26 mouse cellular contexts compared by ENCODE assay signal in the genomic region with DNA sequence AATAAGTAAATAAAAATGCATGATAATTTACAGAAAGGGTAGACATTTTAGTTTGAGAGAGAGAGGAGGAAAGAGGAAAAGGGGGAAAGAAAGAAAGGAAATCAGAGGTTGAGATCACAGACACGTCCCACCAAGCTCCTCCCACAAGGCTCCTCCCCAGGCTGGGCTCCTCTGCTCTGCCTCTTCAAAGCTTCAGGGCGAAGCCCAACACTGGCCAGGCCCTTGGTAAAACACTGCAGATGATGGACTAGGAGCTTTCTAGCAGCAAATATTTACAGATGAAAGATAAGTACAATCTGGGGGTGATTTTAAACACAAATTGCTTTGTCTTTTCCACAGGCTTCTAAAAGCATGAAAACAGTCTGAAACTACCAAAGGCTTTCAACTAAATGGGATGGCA.
"Had no signal": no experiment of that assay in that cellular context is flagged by ENCODE, and none has a peak within 500 bp of the region (broad histone marks: within the 10 kb centered on the region; RNA-seq: fewer than 3 reads in every experiment).

No protein-coding gene starts in this region.

- H3K9me3 ChIP-seq: heart, embryonic 13.5 days; heart, embryonic 15.5 days; hindbrain, embryonic 10.5 days; hindbrain, embryonic 12.5 days; kidney, embryonic 15.5 days; limb, embryonic 10.5 days; limb, embryonic 12.5 days; liver, embryonic 13.5 days had no signal

- H3K36me3 ChIP-seq: heart, embryonic 13.5 days; heart, embryonic 15.5 days; hindbrain, embryonic 10.5 days; hindbrain, embryonic 12.5 days; kidney, embryonic 15.5 days; limb, embryonic 10.5 days; limb, embryonic 12.5 days; liver, embryonic 13.5 days had no signal

- H3K27ac ChIP-seq: gastrocnemius, adult 2 months; heart, embryonic 13.5 days; heart, embryonic 15.5 days; hindbrain, embryonic 10.5 days; hindbrain, embryonic 12.5 days; hindbrain, embryonic 14.5 days; kidney, embryonic 15.5 days; kidney, postnatal 0 days; limb, embryonic 10.5 days; limb, embryonic 12.5 days; liver, embryonic 13.5 days had no signal

- H3K4me1 ChIP-seq: heart, embryonic 15.5 days; hindbrain, embryonic 10.5 days; hindbrain, embryonic 12.5 days; limb, embryonic 10.5 days; limb, embryonic 12.5 days; liver, embryonic 13.5 days had no signal

- DNase-seq: gastrocnemius, adult 2 months; gastrocnemius, postnatal 10 days; gastrocnemius, postnatal 25 days; heart, postnatal 4 days; kidney, adult 11 months; kidney, adult 2 months; kidney, adult 9 months; kidney, postnatal 14 days; kidney, postnatal 36 days; layer of hippocampus, adult 9-11 months; layer of hippocampus, postnatal 36 days; liver; liver, embryonic 13.5 days had no signal

- H3K27me3 ChIP-seq: heart, embryonic 13.5 days; heart, embryonic 15.5 days; hindbrain, embryonic 12.5 days; kidney, embryonic 15.5 days; limb, embryonic 12.5 days; liver, embryonic 13.5 days had no signal

- ATAC-seq: hindbrain, embryonic 16.5 days; intestine, embryonic 16.5 days had no signal

- H3K4me2 ChIP-seq: heart, embryonic 11.5 days; heart, embryonic 13.5 days; heart, embryonic 15.5 days; hindbrain, embryonic 12.5 days; hindbrain, embryonic 14.5 days; kidney, embryonic 15.5 days; limb, embryonic 12.5 days; liver, embryonic 11.5 days; liver, embryonic 13.5 days had no signal

- H3K9ac ChIP-seq: heart, embryonic 13.5 days; heart, embryonic 15.5 days; hindbrain, embryonic 12.5 days; hindbrain, embryonic 14.5 days; kidney, embryonic 15.5 days; limb, embryonic 12.5 days; liver, embryonic 13.5 days had no signal

- H3K4me3 ChIP-seq: gastrocnemius, adult 2 months; heart, embryonic 13.5 days; heart, embryonic 15.5 days; hindbrain, embryonic 10.5 days; hindbrain, embryonic 12.5 days; kidney, embryonic 15.5 days; limb, embryonic 10.5 days; limb, embryonic 12.5 days; liver, embryonic 13.5 days had no signal
